Mouse (Mus musculus) heart, embryonic 10.5 days (tissue): ENCODE data around the gene 1700001J03Rik. TPM values are rescaled to one million over a fixed set of nuclear protein-coding genes. Genes with fewer than 3 reads are reported as not detected.
"Not testable (repeated sequence)": the region's sequence is repeated elsewhere in the genome, so short reads cannot be mapped to it uniquely, and the experiment has no call there.

ENCODE experiments used
- DNase-seq: peaks from one replicate; pipeline ENCODE4 v3.0.0-alpha.2; 2017; ENCODE audit warnings: low spot score
- H3K27ac ChIP-seq: fragments of 300-500 bp; sonication (generic); 2 replicates; pipeline ENCODE4 v1.5.1; 2016; ENCODE audit warnings: mild to moderate bottlenecking
- H3K27me3 ChIP-seq: fragments of 300-500 bp; sonication (generic); 2 replicates; pipeline ENCODE4 v1.6.1; 2016; ENCODE audit warnings: mild to moderate bottlenecking; ENCODE audit not compliant: poor library complexity, insufficient read depth, severe bottlenecking
- H3K36me3 ChIP-seq: fragments of 300-500 bp; sonication (generic); 2 replicates; pipeline ENCODE4 v1.6.1; 2016; ENCODE audit warnings: mild to moderate bottlenecking, moderate library complexity
- H3K4me1 ChIP-seq: fragments of 300-500 bp; sonication (generic); 2 replicates; pipeline ENCODE4 v1.6.1; 2016; ENCODE audit warnings: mild to moderate bottlenecking
- H3K4me3 ChIP-seq: fragments of 300-500 bp; sonication (generic); 2 replicates; pipeline ENCODE4 v1.5.1; 2016; ENCODE audit warnings: mild to moderate bottlenecking, moderate library complexity
- H3K9me3 ChIP-seq: fragments of 300-500 bp; sonication (generic); 2 replicates; pipeline ENCODE4 v1.6.1; 2016; ENCODE audit warnings: mild to moderate bottlenecking, moderate library complexity
- WGBS: fragments of 180-500 bp; shearing (Covaris S2); methylation state at CpG from one replicate; pipeline ENCODE4 v1.1.7; 2016; 5-methylcytosine and 5-hydroxymethylcytosine counted together
- polyA plus RNA-seq: library from polyadenylated mRNA; unstranded; fragments of >200 nt; fragmentation: Nextera tagmentation; extraction: Ambion mirVana; gene quantifications from 2 replicates; pipeline ENCODE4 v1.2.1, GENCODE M21; 2016

Gene 1700001J03Rik
- polyA plus RNA-seq, 1 experiment from 2014 or later: not detected

DNA sequence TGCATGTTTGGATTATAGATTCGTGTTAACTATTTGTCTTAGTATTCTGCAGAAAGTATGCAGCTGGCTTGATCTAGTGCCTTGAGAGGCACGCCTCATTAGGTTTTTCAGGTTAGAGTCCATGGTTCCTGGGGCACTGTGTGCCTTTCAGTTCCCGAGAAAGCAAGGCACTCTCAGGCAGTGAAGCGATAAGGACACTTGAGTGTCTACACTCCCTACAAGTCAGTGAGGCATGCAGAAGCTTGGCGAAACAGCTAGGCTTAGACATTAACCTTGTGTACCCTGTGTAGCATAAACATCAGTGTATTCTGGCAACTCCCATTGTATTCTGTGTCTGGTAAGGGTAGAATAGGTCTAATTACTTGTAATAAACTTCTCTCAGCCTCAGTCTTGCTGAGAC lies 20.4 kb upstream of the 1700001J03Rik start:
- DNase-seq: no peak
- Histone ChIP-seq H3K36me3 (peaks cover 84% of the 10 kb centered on the region), H3K27me3 (no peaks in the 10 kb centered on the region), H3K27ac (no peak overlapping the region), H3K4me1 (no peaks in the 10 kb centered on the region), H3K9me3 (0 out of 2 replicates have a peak, but pooled peaks cover 2% of the 10 kb centered on the region), H3K4me3 (no peak overlapping the region)
- WGBS: 86% methylated on average over 5 of the region's 5 CpGs

- Histone ChIP-seq H3K36me3 (peaks cover 70% of the 10 kb centered on the region), H3K9me3 (0 out of 2 replicates have a peak, but pooled peaks cover 3% of the 10 kb centered on the region), H3K4me1 (no peaks in the 10 kb centered on the region), H3K27me3 (no peaks in the 10 kb centered on the region), H3K27ac (no peak overlapping the region), H3K4me3 (no peak overlapping the region)
- 81% methylated on average over 2 of the region's 2 CpGs for WGBS
- DNase-seq: no peak
Measured at GRCm38 (mm10) chr5:146203921-146204320, 18.8 kb upstream of the 1700001J03Rik start.

DNA sequence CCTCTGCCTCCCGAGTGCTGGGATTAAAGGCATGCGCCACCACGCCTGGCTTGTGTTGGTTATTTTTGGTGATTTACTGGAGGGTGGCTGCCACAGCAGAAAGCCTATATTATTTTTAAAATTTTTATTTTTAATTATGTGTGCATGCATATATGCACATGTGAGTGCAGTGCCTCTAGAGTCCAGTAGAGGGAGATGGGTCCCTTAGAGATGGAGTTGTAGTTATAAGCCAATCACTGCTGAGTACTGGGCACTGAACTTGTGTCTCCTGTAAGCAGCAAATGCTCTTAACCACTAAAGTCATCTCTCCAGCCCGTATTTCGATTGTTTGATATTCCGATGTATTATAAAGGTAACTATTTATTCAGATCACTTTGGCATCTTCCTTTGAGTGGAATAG lies 15.5 kb upstream of the 1700001J03Rik start:
- WGBS: 96% methylated on average over 6 of the region's 6 CpGs
- Histone ChIP-seq H3K27ac (no peak overlapping the region), H3K9me3 (0 out of 2 replicates have a peak, but pooled peaks cover 3% of the 10 kb centered on the region), H3K27me3 (no peaks in the 10 kb centered on the region), H3K4me3 (no peak overlapping the region), H3K4me1 (no peaks in the 10 kb centered on the region), H3K36me3 (peaks cover 36% of the 10 kb centered on the region)
- DNase-seq: no peak

- Histone ChIP-seq H3K4me3 (no peak overlapping the region), H3K4me1 (no peaks in the 10 kb centered on the region), H3K27me3 (no peaks in the 10 kb centered on the region), H3K9me3 (0 out of 2 replicates have a peak, but pooled peaks cover 3% of the 10 kb centered on the region), H3K36me3 (peaks cover 26% of the 10 kb centered on the region), H3K27ac (no peak overlapping the region)
- no peak for DNase-seq
- WGBS: 73% methylated on average over 2 of the region's 2 CpGs
Measured at GRCm38 (mm10) chr5:146199540-146199939, 14.4 kb upstream of the 1700001J03Rik start.

DNA sequence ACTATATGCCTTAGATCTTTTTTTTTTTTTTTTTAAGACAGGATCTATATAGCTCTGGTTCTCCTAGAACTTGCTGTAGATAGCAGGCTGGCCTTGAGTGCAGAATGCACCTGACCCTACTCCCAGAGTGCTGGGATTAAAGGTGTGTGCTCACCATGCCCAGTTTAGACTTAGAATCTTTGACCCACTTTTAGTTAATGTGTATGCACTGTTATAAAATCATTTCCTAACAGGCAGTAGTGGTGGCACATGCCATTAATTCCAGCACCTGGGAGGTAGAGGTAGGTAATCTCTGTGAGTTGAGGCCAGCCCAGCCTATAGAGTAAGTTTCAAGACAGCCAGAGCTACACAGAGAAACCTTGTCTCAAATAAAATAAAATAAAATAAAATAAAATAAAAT lies 14.0 kb upstream of the 1700001J03Rik start:
- DNase-seq: no peak
- H3K27ac ChIP-seq: no peak overlapping the region
- H3K4me3 ChIP-seq: no peak overlapping the region
- no peaks in the 10 kb centered on the region for H3K4me1 ChIP-seq
- no peaks in the 10 kb centered on the region for H3K27me3 ChIP-seq
- peaks cover 21% of the 10 kb centered on the region for H3K36me3 ChIP-seq
- H3K9me3 ChIP-seq: 0 out of 2 replicates have a peak, but pooled peaks cover 3% of the 10 kb centered on the region

DNA sequence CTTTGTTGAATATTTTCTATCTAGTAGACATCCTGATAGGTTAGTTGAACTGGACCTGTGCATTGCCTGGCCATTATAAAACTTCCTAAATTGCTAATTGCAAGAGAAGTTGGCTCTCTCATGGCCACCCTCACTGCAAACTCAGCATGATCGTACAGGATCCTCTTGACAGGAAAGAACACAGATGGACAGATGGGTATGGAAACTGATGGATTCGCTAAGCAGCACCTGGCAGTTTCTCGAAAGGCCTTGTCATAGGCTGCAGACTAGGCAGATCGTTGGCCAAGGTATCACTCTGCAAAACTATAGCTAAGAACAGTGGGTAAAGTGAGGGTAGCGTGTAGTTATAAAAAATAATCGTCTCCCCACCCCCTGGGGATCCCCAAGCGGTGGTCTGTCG lies 8.3 kb upstream of the 1700001J03Rik start:
- no peaks in the 10 kb centered on the region for H3K36me3 ChIP-seq

GRCm38 (mm10) chr5:146190501-146191269 lies 5.6 kb upstream of the 1700001J03Rik start:
- Histone ChIP-seq H3K27ac (no peak overlapping the region), H3K27me3 (no peaks in the 10 kb centered on the region), H3K36me3 (no peaks in the 10 kb centered on the region), H3K4me3 (no peak overlapping the region), H3K4me1 (no peaks in the 10 kb centered on the region), H3K9me3 (no peaks in the 10 kb centered on the region)
- DNase-seq: no peak
- WGBS: 61% methylated on average over 3 of the region's 3 CpGs

More for the DNA sequence above, 8.3 kb upstream of the 1700001J03Rik start:
- Histone ChIP-seq H3K27me3 (no peaks in the 10 kb centered on the region), H3K4me3 (no peak overlapping the region), H3K27ac (no peak overlapping the region), H3K9me3 (no peaks in the 10 kb centered on the region), H3K4me1 (no peaks in the 10 kb centered on the region)
- WGBS: 78% methylated on average over 8 of the region's 8 CpGs
- DNase-seq: no peak

GRCm38 (mm10) chr5:146190093-146190492 lies 5.0 kb upstream of the 1700001J03Rik start:
- no peak overlapping the region for H3K4me3 ChIP-seq
- 65% methylated on average over 4 of the region's 4 CpGs for WGBS
- no peaks in the 10 kb centered on the region for H3K4me1 ChIP-seq
- H3K9me3 ChIP-seq: no peaks in the 10 kb centered on the region
- no peaks in the 10 kb centered on the region for H3K27me3 ChIP-seq
- no peak for DNase-seq
- H3K36me3 ChIP-seq: no peaks in the 10 kb centered on the region
- no peak overlapping the region for H3K27ac ChIP-seq

DNA sequence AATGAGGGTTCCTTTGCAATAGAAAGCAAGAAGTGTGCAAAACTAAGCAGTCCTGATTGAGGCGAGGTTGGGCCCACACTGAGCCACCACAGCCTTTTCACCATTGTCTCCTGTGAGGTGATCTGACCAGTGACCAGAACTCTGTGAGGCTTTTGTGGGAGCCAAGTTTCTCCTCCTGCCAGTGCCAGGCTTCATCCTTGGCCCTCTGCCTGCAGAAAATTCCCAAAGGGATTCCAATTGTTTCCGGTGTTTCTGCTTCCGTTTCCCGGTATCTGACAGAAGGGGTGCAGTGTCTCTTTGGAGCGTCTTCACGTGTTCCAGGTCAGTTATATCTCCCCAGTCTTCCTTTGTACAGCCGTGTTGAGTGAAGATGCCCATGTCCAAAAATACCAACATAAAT lies 3.6 kb upstream of the 1700001J03Rik start:
- 79% methylated on average over 7 of the region's 7 CpGs for WGBS
- Histone ChIP-seq H3K4me1 (no peaks in the 10 kb centered on the region), H3K4me3 (no peak overlapping the region), H3K9me3 (no peaks in the 10 kb centered on the region), H3K27me3 (no peaks in the 10 kb centered on the region), H3K36me3 (no peaks in the 10 kb centered on the region), H3K27ac (no peak overlapping the region)
- no peak for DNase-seq

DNA sequence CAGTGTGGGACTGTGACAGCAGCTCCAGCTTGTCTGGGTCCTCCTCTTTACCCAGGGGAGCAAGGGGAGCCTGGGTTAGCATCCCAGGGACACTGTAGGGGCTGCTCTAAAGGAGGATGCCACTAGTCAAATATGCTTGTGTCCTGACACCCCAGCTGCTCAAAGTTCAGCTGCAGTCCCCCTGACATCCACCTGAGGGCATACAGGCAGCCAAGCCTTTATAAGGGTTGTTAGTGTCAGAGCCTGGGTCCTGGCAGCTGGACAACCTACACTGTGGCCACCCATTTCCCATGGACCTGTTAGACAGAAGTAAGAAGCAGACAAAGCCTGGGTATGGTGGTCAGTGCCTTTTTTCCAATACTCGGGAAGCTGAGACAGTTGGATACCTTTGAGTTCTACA lies 3.0 kb upstream of the 1700001J03Rik start:
- no peak overlapping the region for H3K27ac ChIP-seq
- 89% methylated on average over 1 of the region's 1 CpGs for WGBS
- H3K36me3 ChIP-seq: no peaks in the 10 kb centered on the region
- no peaks in the 10 kb centered on the region for H3K9me3 ChIP-seq
- no peak overlapping the region for H3K4me3 ChIP-seq
- no peaks in the 10 kb centered on the region for H3K27me3 ChIP-seq
- no peak for DNase-seq
- no peaks in the 10 kb centered on the region for H3K4me1 ChIP-seq

GRCm38 (mm10) chr5:146187441-146187840 lies 2.3 kb upstream of the 1700001J03Rik start:
- H3K9me3 ChIP-seq: not testable (repeated sequence)

GRCm38 (mm10) chr5:146172744-146173143 lies 12.4 kb downstream of the 1700001J03Rik start:
- not testable (repeated sequence) for H3K36me3 ChIP-seq, H3K4me1 ChIP-seq, H3K27ac ChIP-seq, DNase-seq, H3K27me3 ChIP-seq, H3K4me3 ChIP-seq, H3K9me3 ChIP-seq
- WGBS: 51% methylated on average over 4 of the region's 4 CpGs

More at GRCm38 (mm10) chr5:146187441-146187840, 2.3 kb upstream of the 1700001J03Rik start:
- not testable (repeated sequence) for H3K4me3 ChIP-seq, H3K36me3 ChIP-seq, H3K4me1 ChIP-seq, H3K27ac ChIP-seq, DNase-seq, H3K27me3 ChIP-seq
- WGBS: 20% methylated on average over 5 of the region's 5 CpGs

GRCm38 (mm10) chr5:146170621-146171020 lies 14.5 kb downstream of the 1700001J03Rik start, which contains the start of gene Gm6309:
Gene Gm6309, minus strand, starts transcription at chr5:146170721.
- peak; percentile 10 for DNase-seq
- H3K4me1 ChIP-seq, H3K27ac ChIP-seq, H3K9me3 ChIP-seq, H3K27me3 ChIP-seq, H3K36me3 ChIP-seq, H3K4me3 ChIP-seq: not testable (repeated sequence)
- WGBS: 83% methylated on average over 2 of the region's 2 CpGs

GRCm38 (mm10) chr5:146160439-146160838 lies 24.7 kb downstream of the 1700001J03Rik start, which contains the start of gene Gm5565:
Gene Gm5565, minus strand, starts transcription at chr5:146160539.
- H3K36me3 ChIP-seq, H3K9me3 ChIP-seq, H3K4me1 ChIP-seq, DNase-seq, H3K27me3 ChIP-seq, H3K27ac ChIP-seq, H3K4me3 ChIP-seq: not testable (repeated sequence)
- 99% methylated on average over 3 of the region's 3 CpGs for WGBS
